Mouse (Mus musculus) right cerebral cortex, adult 2 months (tissue): ENCODE data around the gene Fyb2.
"Not testable (repeated sequence)": the region's sequence is repeated elsewhere in the genome, so short reads cannot be mapped to it uniquely, and the experiment has no call there.

Experiments used
- DNase-seq, 2 experiments: peaks; one replicate each; pipeline ENCODE4 v3.0.0; 2021 to 2022; ENCODE audit warnings: low spot score in 2 of 2

Gene Fyb2

DNA sequence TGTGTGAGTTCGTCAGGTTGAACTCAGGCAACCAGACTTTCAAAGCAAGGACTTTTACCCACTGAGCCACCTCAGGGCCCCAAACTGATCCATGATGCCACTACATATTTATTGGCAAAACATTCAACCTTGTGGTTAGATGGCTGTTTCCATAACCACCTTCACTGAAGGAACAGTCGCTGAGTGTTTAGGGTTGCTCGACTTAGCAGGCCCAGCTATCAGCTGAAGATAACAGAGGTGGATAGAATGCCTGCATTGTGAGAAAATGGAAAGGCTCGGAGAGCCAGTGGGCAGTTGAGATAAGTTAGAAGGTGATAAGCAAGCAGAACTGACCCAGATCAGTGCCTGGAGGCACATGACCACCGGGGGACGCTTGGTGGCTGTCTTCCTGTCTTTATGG, 26.3 kb downstream of the Fyb2 start:
- no peak for DNase-seq

DNA sequence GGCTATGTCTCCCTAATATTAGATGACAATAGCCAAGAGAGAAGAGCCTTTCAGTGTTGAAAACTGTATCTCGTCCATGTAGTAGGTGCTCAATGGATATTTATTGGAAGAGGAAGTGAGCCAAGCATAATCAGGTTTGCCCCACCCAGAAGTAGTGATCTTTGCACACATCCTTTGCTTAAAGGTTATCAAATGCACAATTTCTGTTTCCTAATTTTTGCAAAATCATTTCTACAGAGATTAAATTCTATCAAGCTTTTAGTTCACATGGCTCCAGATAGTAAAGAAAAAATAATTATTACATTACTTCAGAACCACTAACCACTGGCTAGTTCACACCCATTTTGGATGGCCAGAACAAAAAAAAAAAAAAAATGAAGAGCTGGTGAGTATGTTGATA, 28.6 kb downstream of the Fyb2 start:
- no peak for DNase-seq

DNA sequence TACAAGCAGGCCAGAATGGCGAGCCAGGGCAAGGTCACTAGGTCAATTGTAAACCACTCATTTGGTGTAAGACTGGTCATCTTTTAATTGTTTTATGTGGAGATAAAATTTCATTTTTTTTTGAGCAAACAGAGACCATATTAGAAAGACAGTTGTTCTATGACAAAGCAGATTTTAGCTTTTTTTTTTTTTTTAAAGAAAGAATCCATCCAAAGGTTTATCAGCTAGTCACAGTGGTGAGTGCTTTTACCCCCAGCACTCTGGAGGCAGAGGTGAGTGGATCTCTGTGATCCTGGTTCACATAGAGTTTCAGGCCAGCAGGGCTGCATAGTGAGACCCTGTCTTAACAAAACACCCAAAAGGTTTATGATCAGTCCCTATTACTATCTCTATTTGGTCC, 31.2 kb downstream of the Fyb2 start:
- DNase-seq: no peak

DNA sequence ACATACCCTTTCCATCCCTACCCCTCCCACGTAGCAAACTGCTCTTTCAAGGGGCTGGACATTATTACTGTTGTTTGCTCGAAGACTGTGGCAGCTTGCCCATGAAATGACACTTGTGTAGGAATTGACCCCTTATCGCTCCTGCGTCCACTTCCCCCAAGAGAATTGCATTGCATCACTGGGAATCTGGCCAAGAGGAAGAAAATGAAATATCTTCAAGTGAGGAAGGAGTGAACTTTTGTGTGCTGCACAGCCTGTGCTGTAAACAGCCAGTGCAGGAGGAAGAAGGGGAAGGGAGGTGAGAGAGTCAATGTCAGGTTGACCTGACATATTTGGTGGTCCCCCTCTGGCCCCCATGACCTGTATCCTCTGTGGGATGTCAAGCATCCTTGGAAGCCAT, 35.6 kb downstream of the Fyb2 start:
- DNase-seq: no peak

DNA sequence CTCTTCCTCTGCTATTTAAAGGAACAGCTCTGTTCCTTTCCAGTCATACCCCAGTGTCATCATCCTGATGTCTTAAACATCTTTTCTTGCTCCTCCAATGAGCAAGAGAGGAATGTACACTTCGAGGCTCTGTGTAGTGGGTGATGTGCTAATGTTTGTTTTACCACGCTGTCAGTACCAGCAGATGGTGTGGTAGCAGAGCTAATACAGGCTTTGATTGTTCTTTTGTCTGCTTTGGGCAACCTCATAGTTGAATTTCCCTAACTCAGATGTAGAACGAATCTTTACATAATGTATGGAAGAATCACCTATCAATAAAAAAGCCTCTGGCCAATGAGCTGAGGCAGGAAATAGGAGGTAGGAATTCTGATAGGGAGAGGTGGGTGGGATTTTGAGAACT, 36.0 kb downstream of the Fyb2 start:
- DNase-seq: peak in 1 of 2 experiments; percentile 22

DNA sequence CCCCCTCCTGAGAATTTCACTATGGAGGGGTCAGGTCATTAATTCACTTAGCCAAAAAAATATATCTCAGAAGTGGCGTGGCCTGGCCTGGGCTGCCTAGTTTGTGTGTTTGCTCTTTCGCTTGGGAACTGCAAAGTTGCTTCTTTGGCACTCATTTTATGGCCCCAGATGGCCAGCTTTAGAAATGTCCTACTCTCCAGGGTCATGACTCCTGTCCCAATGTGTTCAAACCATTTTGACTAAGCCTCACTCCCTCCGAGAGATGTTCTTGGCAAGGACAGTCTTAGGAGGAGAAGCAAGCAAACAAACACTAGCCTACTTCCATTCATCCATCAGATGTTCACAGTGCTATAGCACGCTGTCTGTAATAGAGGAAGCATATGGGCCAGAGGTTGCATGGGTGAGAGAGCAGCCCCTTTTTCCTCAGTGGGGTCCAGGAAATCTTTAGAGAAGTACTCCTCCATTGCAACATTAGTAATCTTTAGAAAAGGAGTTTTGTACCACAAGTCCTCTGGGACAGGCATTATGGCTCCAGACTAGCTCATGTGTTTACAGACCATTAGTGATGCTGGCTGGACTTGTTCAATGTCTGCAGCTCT, 38.1 kb downstream of the Fyb2 start:
- no peak for DNase-seq

DNA sequence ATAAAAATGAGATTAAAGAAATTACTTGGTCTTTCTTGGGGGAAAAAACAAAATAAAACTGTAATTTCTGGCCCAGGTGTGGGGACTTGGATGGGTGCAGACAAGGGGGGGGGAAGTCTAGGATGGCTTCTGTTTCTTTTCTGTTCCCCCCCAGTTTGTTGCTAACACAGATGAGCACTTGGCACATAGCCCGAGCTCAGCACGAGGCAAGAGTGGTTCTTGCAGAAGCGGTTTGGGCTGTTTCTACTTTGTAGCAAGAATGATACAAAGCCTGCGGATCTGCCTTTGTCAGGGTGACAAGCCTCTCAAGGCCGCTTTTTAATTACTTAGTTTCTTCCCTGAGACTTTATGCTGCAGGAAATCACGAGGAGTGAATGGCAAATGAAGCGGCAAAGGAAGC, 43.4 kb downstream of the Fyb2 start:
- no peak for DNase-seq

DNA sequence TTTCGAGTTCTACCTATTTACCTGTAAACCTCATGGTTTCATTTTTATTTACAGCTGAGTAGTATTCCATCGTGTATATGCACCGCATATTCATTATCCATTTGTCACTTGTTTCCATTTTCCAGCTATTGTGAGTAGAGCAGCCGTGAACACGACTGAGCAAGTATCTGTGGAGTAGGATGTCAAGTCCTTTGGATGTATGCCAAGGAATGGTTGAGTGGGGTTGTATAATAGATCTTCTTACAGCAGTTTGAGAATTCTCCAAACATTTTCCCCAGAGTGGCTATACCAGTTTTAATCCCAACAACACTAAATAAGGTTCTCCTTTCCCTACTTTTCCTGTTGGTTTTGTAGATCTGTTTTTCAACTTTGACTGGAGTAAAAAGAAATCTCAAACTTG, 48.2 kb downstream of the Fyb2 start:
- DNase-seq: no peak

DNA sequence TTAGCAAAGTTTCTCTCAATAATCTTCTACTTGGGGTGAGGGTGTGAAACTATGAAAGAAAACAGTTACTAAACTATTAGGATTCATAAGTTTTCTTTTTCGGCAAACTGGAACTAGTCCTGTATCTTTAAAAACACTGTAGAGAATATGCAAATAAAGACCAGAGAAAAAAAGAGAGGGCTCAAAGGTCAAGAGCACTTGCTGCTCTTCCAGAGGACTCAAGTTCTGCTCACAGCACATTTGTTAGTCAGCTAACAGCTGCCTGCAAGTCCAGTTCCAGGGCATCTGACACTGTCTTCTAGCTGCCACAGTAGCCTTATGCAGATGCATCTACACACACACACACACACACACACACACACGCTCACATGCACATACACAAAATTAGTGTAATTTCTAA, 59.4 kb downstream of the Fyb2 start:
- DNase-seq: no peak

DNA sequence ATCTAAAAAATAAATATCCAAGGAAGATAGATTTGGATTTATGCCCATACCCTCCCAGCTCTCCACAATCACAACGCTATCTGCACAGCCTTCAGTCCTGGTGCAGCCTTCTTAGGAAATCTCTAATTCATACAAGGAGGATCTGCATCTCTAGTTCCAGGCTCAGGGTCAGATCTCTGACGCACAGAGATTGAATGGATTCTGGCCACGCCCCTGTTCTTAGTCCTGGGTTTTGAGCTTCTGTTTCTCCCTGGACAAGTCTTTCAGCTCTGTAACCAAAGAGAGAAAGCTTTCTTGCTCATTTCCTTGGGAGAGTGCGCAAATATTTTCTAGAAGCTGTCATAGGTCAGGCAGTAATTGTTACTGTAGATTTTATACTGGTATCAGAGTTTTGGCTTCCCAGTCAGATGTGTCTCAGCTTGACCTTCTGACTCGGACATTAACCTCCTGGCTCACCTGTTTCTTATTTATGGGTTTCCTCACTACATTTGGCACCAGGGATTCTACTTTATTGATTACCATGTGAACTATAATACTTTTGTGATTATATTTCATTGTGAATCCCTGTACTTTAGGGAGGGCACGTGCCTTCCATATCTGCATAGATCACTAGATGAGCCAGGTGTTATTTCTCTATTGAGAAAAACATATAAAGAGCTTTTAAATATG, 62.0 kb downstream of the Fyb2 start:
- DNase-seq: no peak

DNA sequence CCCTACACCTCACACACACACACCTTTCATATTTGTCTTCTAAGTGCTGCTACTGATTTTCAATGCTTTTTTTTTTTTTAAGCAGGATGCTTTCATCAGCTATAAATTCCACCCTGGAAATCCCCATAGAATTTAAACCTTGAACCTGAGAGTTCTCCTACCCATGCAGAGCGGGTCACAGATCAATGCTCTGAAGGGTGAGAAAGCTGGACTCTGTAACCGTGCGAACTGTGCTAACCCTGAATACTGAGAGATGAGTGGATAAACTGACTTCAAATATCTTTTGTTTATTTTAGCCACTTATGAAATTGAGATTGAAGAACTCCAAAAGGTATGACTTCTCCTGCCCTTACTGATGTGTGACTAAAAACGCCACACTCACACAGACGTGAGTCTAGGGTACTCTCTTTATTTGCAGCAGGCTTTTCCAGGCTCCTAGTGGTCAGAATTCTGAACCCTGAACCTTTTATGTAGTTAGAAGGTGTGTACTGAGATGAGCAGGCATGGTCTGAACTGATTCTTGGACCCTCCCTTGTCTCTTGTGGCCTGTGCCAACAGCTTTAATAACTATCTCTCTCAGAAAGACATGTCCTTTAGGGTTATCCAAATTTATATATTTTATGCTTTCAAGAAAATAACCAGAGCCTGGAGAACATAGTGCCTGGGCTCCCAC, 72.8 kb downstream of the Fyb2 start:
- no peak for DNase-seq

DNA sequence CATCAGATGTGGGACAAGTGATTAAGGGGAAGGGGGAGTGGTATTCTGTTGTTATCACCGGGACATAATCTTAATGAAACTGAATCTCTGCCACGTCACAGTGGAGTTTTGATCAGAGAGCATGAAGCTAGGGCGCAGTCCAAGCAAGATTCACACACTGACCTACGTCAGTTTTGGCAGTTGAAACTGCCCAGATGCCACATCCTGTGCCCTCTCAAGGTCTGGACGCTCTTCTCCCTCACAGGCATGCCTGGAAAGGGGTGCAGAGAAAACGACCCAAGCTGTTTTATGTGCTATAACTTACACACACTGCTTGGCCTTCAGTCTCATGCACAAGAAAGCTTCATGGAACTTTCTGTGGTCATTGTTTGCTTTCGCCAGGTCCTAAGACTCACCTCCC, 74.4 kb downstream of the Fyb2 start:
- DNase-seq: no peak

DNA sequence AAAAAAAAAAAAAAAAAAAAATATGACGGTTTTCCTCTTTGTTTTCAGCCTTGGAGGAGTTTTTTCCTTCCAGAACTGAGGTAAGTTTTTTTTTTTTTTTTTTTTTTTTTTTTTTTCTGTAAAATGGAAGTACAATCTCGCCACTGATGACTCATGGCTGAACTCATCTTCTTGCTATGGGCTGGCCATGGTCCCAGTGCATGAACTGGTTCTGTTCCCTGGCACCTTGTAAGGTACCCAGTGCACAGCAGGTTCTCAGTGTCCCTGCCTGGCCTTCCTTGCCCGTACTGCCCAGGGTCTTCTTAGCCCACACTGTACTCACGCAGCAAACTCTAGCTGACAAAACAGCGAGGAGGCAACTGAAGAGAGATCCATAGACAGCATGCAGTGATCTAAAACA, 74.8 kb downstream of the Fyb2 start:
- DNase-seq: no peak

DNA sequence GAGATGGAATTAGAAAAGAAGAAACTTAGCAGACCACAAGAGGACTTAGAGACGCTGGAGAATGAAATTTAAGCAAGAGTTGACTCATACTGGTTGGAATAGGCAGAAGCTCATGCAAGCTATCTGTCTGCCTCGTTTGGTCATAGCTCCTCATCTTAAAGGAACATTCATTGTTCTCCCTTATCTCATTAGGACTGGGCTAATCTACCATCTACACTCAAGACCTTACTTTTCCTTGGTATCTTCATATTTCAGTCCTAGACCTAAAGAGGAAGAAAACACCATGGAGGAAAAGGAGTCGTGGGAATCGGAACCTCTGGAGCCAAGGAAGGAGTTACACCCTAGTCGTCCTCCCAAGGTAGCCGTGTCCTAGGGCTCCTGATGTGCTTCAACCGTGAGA, 75.5 kb downstream of the Fyb2 start:
- DNase-seq: no peak

DNA sequence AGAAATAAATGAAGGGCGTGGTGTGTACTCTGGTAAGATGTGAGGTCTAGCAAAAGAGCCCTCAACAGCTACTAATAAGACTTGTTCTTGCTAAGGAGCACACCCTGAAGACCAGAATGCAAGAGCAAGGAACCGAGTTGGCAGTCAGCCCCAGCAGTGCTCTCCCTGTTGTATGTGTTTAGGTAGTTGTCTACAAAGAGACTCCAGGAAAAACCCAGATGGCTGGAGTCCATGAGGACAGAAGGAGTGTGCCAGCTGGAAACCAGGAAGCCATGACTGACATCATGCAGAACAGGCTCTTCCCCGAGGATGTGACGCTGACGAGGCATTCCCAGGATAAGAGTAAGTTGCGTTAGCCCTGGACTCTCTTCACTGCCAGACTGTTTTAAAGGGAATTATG, 76.8 kb downstream of the Fyb2 start:
- DNase-seq: no peak

DNA sequence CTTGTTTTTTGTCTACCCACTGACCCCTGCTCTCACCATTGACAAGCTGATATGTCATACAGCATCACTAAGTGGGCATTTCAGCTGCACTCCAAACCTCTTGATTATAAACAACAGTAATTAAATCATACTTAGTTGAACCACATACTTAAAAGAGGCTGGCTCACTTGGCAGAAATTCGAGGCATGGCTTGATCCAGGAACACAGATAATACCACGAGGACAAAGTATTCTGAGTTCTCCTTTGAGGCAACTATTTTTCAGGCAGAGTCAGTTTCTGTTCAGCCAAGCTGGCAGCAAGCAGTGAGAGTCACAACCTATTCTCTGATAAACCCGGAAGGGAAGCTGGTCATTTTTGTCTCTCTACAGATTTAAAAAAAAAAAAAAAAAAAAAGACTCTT, 77.4 kb downstream of the Fyb2 start:
- DNase-seq: no peak

DNA sequence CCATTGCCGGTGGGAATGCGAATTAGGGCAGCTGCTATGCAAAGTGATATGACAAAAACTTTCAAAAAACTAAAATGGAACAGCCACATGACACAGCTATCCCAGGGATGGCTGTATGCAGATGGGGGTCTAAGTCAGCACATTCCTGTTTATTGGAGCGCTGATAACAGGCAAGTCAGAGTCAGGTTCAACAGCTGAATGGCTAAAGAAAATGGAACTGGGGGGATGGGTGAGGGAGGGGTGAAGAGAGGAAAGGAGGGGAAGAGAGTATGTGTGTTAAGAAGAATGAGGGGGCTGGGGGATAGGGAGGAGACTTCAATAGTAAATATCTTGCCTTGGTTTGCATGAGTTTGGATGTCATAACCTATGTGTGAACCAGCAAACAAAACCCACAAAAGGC, 79.0 kb downstream of the Fyb2 start:
- no peak for DNase-seq

DNA sequence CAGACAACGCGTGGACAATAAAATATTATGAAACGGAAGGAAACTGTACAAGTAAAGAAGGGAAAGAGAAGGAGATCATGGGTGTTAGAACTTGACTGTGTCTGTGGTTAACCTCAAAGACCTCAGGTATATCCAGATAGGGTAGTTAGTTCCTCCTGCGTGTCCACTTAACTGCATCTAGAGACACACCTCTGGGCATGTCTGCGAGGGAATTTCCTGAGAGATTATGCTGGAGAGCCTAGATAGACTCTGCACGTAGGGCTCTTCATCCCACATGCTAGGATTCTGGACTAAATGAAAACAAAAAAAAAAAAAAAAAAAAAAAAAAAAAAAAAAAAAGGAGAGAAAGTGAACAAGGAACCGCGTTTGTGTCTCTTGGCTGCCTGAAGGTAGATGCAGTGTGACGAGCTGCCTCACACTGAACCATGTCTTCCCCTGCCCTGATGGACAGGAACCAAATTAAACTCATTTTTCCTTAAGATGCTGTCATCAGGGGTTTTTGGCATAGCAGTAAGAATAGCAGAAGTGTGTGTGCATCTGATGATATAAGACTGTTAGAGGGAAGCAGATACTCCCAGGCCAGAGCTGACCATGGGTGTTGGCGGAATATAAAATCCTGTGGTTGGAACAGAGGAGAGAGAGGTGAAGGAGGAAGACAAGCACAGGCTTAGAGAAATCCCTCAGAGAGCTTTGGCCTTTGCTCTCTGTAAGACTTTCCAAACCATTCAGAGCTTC, 80.1 kb downstream of the Fyb2 start:
- no peak for DNase-seq

DNA sequence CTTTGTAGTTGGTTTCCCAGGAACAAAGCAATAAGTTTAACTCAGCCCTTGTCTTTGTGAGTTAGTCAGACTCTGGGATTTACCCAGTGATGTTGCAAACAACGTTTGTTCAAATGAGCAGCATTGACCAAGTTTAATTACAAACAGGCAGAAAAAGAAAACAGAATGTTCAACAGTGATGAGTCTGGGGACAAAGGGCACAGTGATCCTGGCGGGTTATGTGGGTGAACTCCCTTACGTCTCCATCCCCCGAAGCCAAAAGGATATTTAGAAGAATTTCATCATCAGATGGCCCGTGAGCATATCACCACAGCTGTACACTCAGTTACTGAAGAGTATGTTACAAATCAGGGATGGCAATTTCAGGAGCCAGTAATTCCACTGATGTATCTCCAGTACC, 86.4 kb downstream of the Fyb2 start:
- no peak for DNase-seq

DNA sequence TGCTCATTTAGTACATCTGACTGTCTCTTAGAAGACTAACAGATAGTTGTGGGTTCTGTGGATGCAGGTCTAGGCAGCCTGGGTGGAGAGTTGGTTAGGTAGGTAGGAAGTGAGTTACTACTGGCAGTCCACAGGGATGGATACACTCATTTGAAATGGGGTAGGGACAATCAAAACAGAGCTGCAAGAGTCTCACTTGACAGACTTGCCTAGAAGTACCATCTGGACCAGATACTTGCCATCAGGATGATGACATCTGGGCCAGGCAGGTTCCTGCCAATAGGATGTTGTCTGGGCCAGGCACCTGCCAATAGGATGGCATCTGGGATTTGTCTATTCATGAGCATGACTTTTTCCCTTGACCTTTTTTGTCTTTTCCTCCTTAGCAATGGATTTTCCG, 88.5 kb downstream of the Fyb2 start:
- DNase-seq: no peak

DNA sequence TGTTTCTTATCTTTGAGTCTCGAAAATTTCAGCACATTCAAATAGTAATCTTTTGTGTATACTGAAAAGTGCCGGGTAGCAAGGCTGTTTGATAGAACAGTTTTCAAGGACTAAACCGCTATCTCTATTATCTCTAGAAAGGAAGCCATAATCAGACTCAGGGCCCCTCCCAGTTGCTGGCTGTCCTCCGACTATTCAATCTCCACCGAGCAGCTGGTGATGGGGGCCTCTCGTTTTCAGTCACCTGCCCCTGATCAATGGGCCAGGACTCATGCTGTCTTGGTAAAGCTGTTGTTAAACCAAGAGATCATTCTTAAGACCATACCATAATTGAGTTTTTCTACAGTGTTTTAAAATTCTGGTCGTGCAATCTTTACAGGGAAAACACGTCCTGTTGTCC, 90.9 kb downstream of the Fyb2 start:
- DNase-seq: no peak

DNA sequence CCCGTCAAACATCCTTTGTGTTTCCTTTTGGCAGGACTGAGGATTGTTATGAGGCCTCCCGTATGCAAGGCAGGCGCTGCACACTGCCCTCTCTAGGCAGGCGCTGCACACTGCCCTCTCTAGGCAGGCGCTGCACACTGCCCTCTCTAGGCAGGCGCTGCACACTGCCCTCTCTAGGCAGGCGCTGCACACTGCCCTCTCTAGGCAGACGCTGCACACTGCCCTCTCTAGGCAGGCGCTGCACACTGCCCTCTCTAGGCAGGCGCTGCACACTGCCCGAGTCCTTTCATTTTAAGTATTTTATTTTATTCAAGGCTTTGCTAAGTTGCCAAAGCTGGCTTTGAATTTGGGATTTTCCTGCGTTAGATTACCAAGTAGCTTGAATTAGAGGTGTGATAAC, 91.4 kb downstream of the Fyb2 start:
- not testable (repeated sequence) for DNase-seq
